Mouse (Mus musculus): ENCODE results near the gene Maml3. TPM values are rescaled to one million over a fixed set of nuclear protein-coding genes. Genes with fewer than 3 reads are reported as not detected.

Gene Maml3
- polyA plus RNA-seq, 1 experiment from 2014 or later: 2.9 TPM

GRCm38 (mm10) chr3:52030114-52030513 is 74.8 kb downstream of the Maml3 start:
- Histone ChIP-seq H3K27me3 (ENCODE audit: control insufficient read depth, insufficient read depth, low read length) (no peaks in the 10 kb centered on the region), H3K27ac (replicated peaks) (no peak overlapping the region), H3K4me2 (replicated peaks; ENCODE audit: low read depth) (peak overlapping the region; percentile 38), H3K9me3 (ENCODE audit: control insufficient read depth, low read length) (no peaks in the 10 kb centered on the region), H3K4me3 (ENCODE audit: low read depth, low read length) (no peak overlapping the region), H3K9ac (ENCODE audit: low read length) (no peak overlapping the region), H3K4me1 (replicated peaks; ENCODE audit: control insufficient read depth, insufficient read depth) (no peaks in the 10 kb centered on the region; the same call in 1 of the 2 replicates), H3K36me3 (ENCODE audit: control insufficient read depth, insufficient read depth, low read length) (no peaks in the 10 kb centered on the region)
- DNase-seq (ENCODE audit: low spot score) (no peak), ATAC-seq (ENCODE audit: low FRiP score, low TSS enrichment) (no peak)
- TF ChIP-seq EP300 (optimal IDR thresholded peaks at IDR 0.05): no peak
- TF ChIP-seq CTCF (IDR thresholded peaks at IDR 0.05; ENCODE audit: low read depth): peak; percentile 41
- WGBS: 30% methylated on average over 10 of the region's 10 CpGs

- WGBS: 31% methylated on average over 12 of the region's 12 CpGs
- ATAC-seq (ENCODE audit: low FRiP score, low TSS enrichment) (no peak), DNase-seq (ENCODE audit: low spot score) (no peak)
- Histone ChIP-seq H3K4me2 (replicated peaks; ENCODE audit: low read depth) (peak overlapping the region; percentile 38), H3K4me1 (replicated peaks; ENCODE audit: control insufficient read depth, insufficient read depth) (no peaks in the 10 kb centered on the region; the same call in 1 of the 2 replicates), H3K27me3 (ENCODE audit: control insufficient read depth, insufficient read depth, low read length) (no peaks in the 10 kb centered on the region), H3K4me3 (ENCODE audit: low read depth, low read length) (0 out of 2 replicates have a peak overlapping the region, but pooled peaks have one; percentile 8), H3K36me3 (ENCODE audit: control insufficient read depth, insufficient read depth, low read length) (no peaks in the 10 kb centered on the region), H3K9me3 (ENCODE audit: control insufficient read depth, low read length) (no peaks in the 10 kb centered on the region), H3K27ac (replicated peaks) (no peak overlapping the region), H3K9ac (ENCODE audit: low read length) (no peak overlapping the region)
- TF ChIP-seq CTCF (IDR thresholded peaks at IDR 0.05; ENCODE audit: low read depth) (no peak), EP300 (optimal IDR thresholded peaks at IDR 0.05) (no peak)
Observed at GRCm38 (mm10) chr3:52029661-52030081, 75.2 kb downstream of the Maml3 start.

- Histone ChIP-seq H3K4me1 (replicated peaks; ENCODE audit: control insufficient read depth, insufficient read depth) (no peaks in the 10 kb centered on the region), H3K27ac (replicated peaks) (peak overlapping the region; percentile 25; the same call in 1 of the 2 replicates), H3K27me3 (ENCODE audit: control insufficient read depth, insufficient read depth, low read length) (no peaks in the 10 kb centered on the region), H3K4me2 (replicated peaks; ENCODE audit: low read depth) (no peak overlapping the region), H3K4me3 (ENCODE audit: low read depth, low read length) (no peak overlapping the region), H3K9me3 (ENCODE audit: control insufficient read depth, low read length) (no peaks in the 10 kb centered on the region), H3K36me3 (ENCODE audit: control insufficient read depth, insufficient read depth, low read length) (no peaks in the 10 kb centered on the region), H3K9ac (ENCODE audit: low read length) (no peak overlapping the region)
- DNase-seq (ENCODE audit: low spot score) (peak; percentile 74), ATAC-seq (ENCODE audit: low FRiP score, low TSS enrichment) (peak; percentile 88)
- no peak for TF ChIP-seq CTCF (IDR thresholded peaks at IDR 0.05; ENCODE audit: low read depth)
- TF ChIP-seq EP300 (optimal IDR thresholded peaks at IDR 0.05): no peak
- 46% methylated on average over 7 of the region's 7 CpGs for WGBS
Observed at GRCm38 (mm10) chr3:52027972-52028371, 76.9 kb downstream of the Maml3 start.

GRCm38 (mm10) chr3:52022486-52022885 is 82.4 kb downstream of the Maml3 start:
- DNase-seq (ENCODE audit: low spot score): no peak
- Histone ChIP-seq H3K27me3 (ENCODE audit: control insufficient read depth, insufficient read depth, low read length) (no peaks in the 10 kb centered on the region), H3K9me3 (ENCODE audit: control insufficient read depth, low read length) (no peaks in the 10 kb centered on the region), H3K4me3 (ENCODE audit: low read depth, low read length) (no peak overlapping the region), H3K36me3 (ENCODE audit: control insufficient read depth, insufficient read depth, low read length) (no peaks in the 10 kb centered on the region), H3K9ac (ENCODE audit: low read length) (no peak overlapping the region), H3K27ac (replicated peaks) (no peak overlapping the region), H3K4me1 (replicated peaks; ENCODE audit: control insufficient read depth, insufficient read depth) (no peaks in the 10 kb centered on the region), H3K4me2 (replicated peaks; ENCODE audit: low read depth) (no peak overlapping the region)
- TF ChIP-seq EP300 (optimal IDR thresholded peaks at IDR 0.05): no peak
- TF ChIP-seq CTCF (IDR thresholded peaks at IDR 0.05; ENCODE audit: low read depth): no peak
- no peak for ATAC-seq (ENCODE audit: low FRiP score, low TSS enrichment)
- 75% methylated on average over 7 of the region's 7 CpGs for WGBS

- H3K27ac ChIP-seq (replicated peaks): no peak overlapping the region
- DNase-seq (ENCODE audit: low spot score): no peak
- ATAC-seq (ENCODE audit: low FRiP score, low TSS enrichment): no peak
- no peaks in the 10 kb centered on the region for H3K4me1 ChIP-seq (replicated peaks; ENCODE audit: control insufficient read depth, insufficient read depth)
- no peak overlapping the region for H3K4me3 ChIP-seq (ENCODE audit: low read depth, low read length)
- WGBS: 76% methylated on average over 5 of the region's 5 CpGs
- H3K27me3 ChIP-seq (ENCODE audit: control insufficient read depth, insufficient read depth, low read length): no peaks in the 10 kb centered on the region
- no peak for TF ChIP-seq EP300 (optimal IDR thresholded peaks at IDR 0.05)
- TF ChIP-seq CTCF (IDR thresholded peaks at IDR 0.05; ENCODE audit: low read depth): no peak
- no peak overlapping the region for H3K9ac ChIP-seq (ENCODE audit: low read length)
- no peaks in the 10 kb centered on the region for H3K9me3 ChIP-seq (ENCODE audit: control insufficient read depth, low read length)
- H3K4me2 ChIP-seq (replicated peaks; ENCODE audit: low read depth): no peak overlapping the region
- no peaks in the 10 kb centered on the region for H3K36me3 ChIP-seq (ENCODE audit: control insufficient read depth, insufficient read depth, low read length)
Observed at GRCm38 (mm10) chr3:52018103-52018439, 86.8 kb downstream of the Maml3 start.

GRCm38 (mm10) chr3:52017439-52018102 is 87.3 kb downstream of the Maml3 start:
- Histone ChIP-seq H3K36me3 (ENCODE audit: control insufficient read depth, insufficient read depth, low read length) (no peaks in the 10 kb centered on the region), H3K9ac (ENCODE audit: low read length) (no peak overlapping the region), H3K9me3 (ENCODE audit: control insufficient read depth, low read length) (no peaks in the 10 kb centered on the region), H3K27ac (replicated peaks) (no peak overlapping the region), H3K4me1 (replicated peaks; ENCODE audit: control insufficient read depth, insufficient read depth) (no peaks in the 10 kb centered on the region), H3K4me3 (ENCODE audit: low read depth, low read length) (no peak overlapping the region), H3K4me2 (replicated peaks; ENCODE audit: low read depth) (no peak overlapping the region; the same call in 1 of the 2 replicates), H3K27me3 (ENCODE audit: control insufficient read depth, insufficient read depth, low read length) (no peaks in the 10 kb centered on the region)
- no peak for TF ChIP-seq EP300 (optimal IDR thresholded peaks at IDR 0.05)
- no peak for TF ChIP-seq CTCF (IDR thresholded peaks at IDR 0.05; ENCODE audit: low read depth)
- no peak for ATAC-seq (ENCODE audit: low FRiP score, low TSS enrichment)
- 64% methylated on average over 17 of the region's 17 CpGs for WGBS
- no peak for DNase-seq (ENCODE audit: low spot score)

Measured in stomach, postnatal 0 days (tissue).